Mouse (Mus musculus) ES-E14 (cell line): ENCODE results near the gene Ttyh2.

Experiments used
- HCFC1 ChIP-seq: IDR thresholded peaks from 2 replicates; pipeline ENCODE4 v1.6.1; 2012; ENCODE audit warnings: low read length, inconsistent platforms, borderline replicate concordance; ENCODE audit not compliant: insufficient read depth
- MAFK ChIP-seq: IDR thresholded peaks from 2 replicates; pipeline ENCODE4 v1.6.1; 2014; ENCODE audit warnings: mild to moderate bottlenecking, low read depth, low read length, inconsistent platforms; ENCODE audit not compliant: insufficient read depth
- ZC3H11A ChIP-seq: IDR thresholded peaks from 2 replicates; pipeline ENCODE4 v1.6.1; 2012; ENCODE audit warnings: low read depth, mild to moderate bottlenecking, inconsistent platforms, low read length, borderline replicate concordance
- ZNF384 ChIP-seq: IDR thresholded peaks from 2 replicates; pipeline ENCODE4 v1.6.1; 2012; ENCODE audit warnings: low read depth, low read length, inconsistent platforms

DNA sequence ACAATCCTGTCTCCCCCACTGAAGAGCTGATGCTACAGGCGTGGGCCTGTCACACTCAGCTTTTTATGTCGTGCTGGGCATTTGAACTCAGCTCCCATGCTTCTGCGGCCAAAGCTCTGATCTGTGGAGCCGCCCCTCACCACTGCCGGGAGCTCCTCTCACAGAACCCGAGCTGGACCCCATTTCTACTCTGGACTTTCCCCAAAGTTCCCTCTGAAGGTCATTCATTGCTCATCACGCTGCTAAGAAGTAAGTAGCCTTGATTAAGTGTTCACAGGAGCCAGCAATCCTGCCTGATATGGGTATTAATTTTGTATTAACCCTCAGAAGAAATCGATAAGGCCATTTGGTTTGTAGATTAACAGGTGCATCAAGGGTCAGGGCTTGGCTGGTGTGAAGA, 47.2 kb downstream of the Ttyh2 start:
- no peak for TF ChIP-seq MAFK
- TF ChIP-seq ZC3H11A, result no peak
- TF ChIP-seq HCFC1, result no peak
- TF ChIP-seq ZNF384, result no peak
